12 mouse cellular contexts compared by ENCODE assay signal in the genomic region with DNA sequence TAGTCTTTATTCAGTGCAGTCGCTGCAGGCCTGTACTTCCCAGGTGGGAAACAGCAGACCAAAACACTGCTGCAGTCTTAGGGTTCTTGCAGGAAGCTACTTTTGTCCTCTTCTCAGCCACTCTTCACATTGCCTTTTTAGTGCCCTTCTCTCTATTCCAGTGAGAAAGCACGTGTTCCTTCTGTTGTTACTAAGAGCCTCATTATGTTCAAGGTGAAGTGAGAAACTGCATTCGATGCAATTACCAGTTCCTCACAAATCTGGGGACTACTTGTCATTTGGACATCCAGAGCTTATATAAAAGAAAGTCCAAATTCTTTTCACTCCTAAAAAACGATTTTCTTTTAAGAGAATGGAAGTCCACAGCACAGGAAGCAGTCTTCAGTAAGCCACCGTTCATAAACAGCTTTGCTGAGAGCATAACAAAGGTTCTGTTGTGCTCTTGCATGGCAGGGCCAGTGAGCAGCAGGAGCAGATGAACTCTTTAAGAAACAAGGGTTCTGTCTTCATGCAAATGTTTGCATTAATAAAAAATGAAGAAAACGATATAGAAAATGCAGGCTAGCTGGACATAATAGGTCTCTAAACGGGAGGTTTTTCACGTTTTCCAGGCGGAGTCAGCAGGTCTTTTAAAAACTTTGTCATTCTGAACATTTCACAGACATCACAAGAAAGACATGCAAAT. TPM values are rescaled to one million over a fixed set of nuclear protein-coding genes. Genes with fewer than 3 reads are reported as not detected.
DNase-seq lines count a peak whose midpoint lies in the region; ATAC-seq and TF ChIP-seq lines count a peak whose summit lies in the region.
"Had no signal": no experiment of that assay in that cellular context is flagged by ENCODE, and none has a peak within 500 bp of the region (broad histone marks: within the 10 kb centered on the region; RNA-seq: fewer than 3 reads in every experiment).

No protein-coding gene starts in this region.

- H3K9me3 ChIP-seq in heart, embryonic 12.5 days (replicated peaks) = no peaks in the 10 kb centered on the region
- H3K9me3 ChIP-seq in forebrain, embryonic 15.5 days = no peaks in the 10 kb centered on the region
- H3K9me3 ChIP-seq in midbrain, embryonic 13.5 days = no peaks in the 10 kb centered on the region
- H3K9me3 ChIP-seq: embryonic facial prominence, embryonic 15.5 days had no signal

- intact Hi-C loops in heart, postnatal 14 days (cut with DNase I) = no loop called here

- no peak overlapping the region for H3K4me3 ChIP-seq in heart, embryonic 12.5 days
- H3K4me3 ChIP-seq in forebrain, embryonic 15.5 days = no peak overlapping the region
- 0 out of 2 replicates have a peak overlapping the region, but pooled peaks have one; percentile 0 for H3K4me3 ChIP-seq in midbrain, embryonic 13.5 days (replicated peaks)
- H3K4me3 ChIP-seq in lung, adult 2 months (replicated peaks; ENCODE audit: extremely low read depth, low read depth, low read length) = no peak overlapping the region
- H3K4me3 ChIP-seq: embryonic facial prominence, embryonic 15.5 days had no signal

- peaks cover 35% of the 10 kb centered on the region for H3K4me1 ChIP-seq in heart, embryonic 12.5 days (replicated peaks)
- peaks cover 27% of the 10 kb centered on the region for H3K4me1 ChIP-seq in forebrain, embryonic 15.5 days
- peaks cover 34% of the 10 kb centered on the region for H3K4me1 ChIP-seq in midbrain, embryonic 13.5 days (replicated peaks)
- peaks cover 2% of the 10 kb centered on the region; the same call in 1 of the 2 replicates for H3K4me1 ChIP-seq in lung, adult 2 months (ENCODE audit: control insufficient read depth, insufficient read depth, low read length)

- no peak for DNase-seq in heart, postnatal 14 days
- DNase-seq in brain, embryonic 14.5 days (ENCODE audit: low read depth) = peak; percentile 86
- no peak for DNase-seq in thymus, postnatal 36 days
- no peak for DNase-seq in right cerebral cortex, postnatal 14 days
- no peak for DNase-seq in lung, adult 2 months
- DNase-seq: B cell, adult 2 months; right cerebral cortex, postnatal 25 days had no signal

- 40% methylated on average over 9 of the region's 9 CpGs for WGBS in heart, embryonic 12.5 days
- 2% methylated on average over 9 of the region's 9 CpGs for WGBS in forebrain, embryonic 15.5 days
- 4% methylated on average over 9 of the region's 9 CpGs for WGBS in midbrain, embryonic 13.5 days
- WGBS in lung, adult 2 months = 42% methylated on average over 9 of the region's 9 CpGs

- TF ChIP-seq CTCF in brain, embryonic 14.5 days (IDR thresholded peaks at IDR 0.05; ENCODE audit: borderline replicate concordance, extremely low read depth, insufficient read depth, insufficient read length) = no peak
- no peak for TF ChIP-seq CTCF in lung, adult 2 months (IDR thresholded peaks at IDR 0.05; ENCODE audit: insufficient read depth, low read length)

- H3K9ac ChIP-seq in heart, embryonic 12.5 days = no peak overlapping the region
- H3K9ac ChIP-seq in forebrain, embryonic 15.5 days (replicated peaks) = no peak overlapping the region
- peak overlapping the region; percentile 2; the same call in 1 of the 2 replicates for H3K9ac ChIP-seq in midbrain, embryonic 13.5 days (replicated peaks)
- H3K9ac ChIP-seq: embryonic facial prominence, embryonic 15.5 days had no signal

- no peaks in the 10 kb centered on the region for H3K36me3 ChIP-seq in heart, embryonic 12.5 days
- no peaks in the 10 kb centered on the region for H3K36me3 ChIP-seq in forebrain, embryonic 15.5 days
- H3K36me3 ChIP-seq in midbrain, embryonic 13.5 days = 0 out of 2 replicates have a peak, but pooled peaks cover 5% of the 10 kb centered on the region
- H3K36me3 ChIP-seq: embryonic facial prominence, embryonic 15.5 days had no signal

- H3K27ac ChIP-seq in heart, embryonic 12.5 days (ENCODE audit: poor library complexity, severe bottlenecking) = peak overlapping the region; percentile 39; the same call in 1 of the 2 replicates
- H3K27ac ChIP-seq in forebrain, embryonic 15.5 days (replicated peaks) = peak overlapping the region; percentile 72
- H3K27ac ChIP-seq in midbrain, embryonic 13.5 days = peak overlapping the region; percentile 78
- H3K27ac ChIP-seq: embryonic facial prominence, embryonic 15.5 days had no signal

- ATAC-seq in heart, embryonic 12.5 days (ENCODE audit: insufficient number of reproducible peaks, low FRiP score) = no peak
- peak; percentile 82 for ATAC-seq in forebrain, embryonic 15.5 days (replicated peaks)
- peak; percentile 90 for ATAC-seq in midbrain, embryonic 13.5 days
- ATAC-seq: Patski had no signal

- TF ChIP-seq POLR2A in brain, embryonic 14.5 days (IDR thresholded peaks at IDR 0.05; ENCODE audit: borderline replicate concordance, extremely low read depth, insufficient read depth, insufficient read length, poor library complexity, severe bottlenecking) = no peak
- TF ChIP-seq POLR2A in lung, adult 2 months (IDR thresholded peaks at IDR 0.05; ENCODE audit: borderline replicate concordance, extremely low read depth, low read depth, low read length) = no peak

- peak overlapping the region; percentile 23; the same call in 1 of the 2 replicates for H3K4me2 ChIP-seq in heart, embryonic 12.5 days
- H3K4me2 ChIP-seq in forebrain, embryonic 15.5 days (replicated peaks) = peak overlapping the region; percentile 13
- H3K4me2 ChIP-seq in midbrain, embryonic 13.5 days (replicated peaks) = peak overlapping the region; percentile 35
- H3K4me2 ChIP-seq: embryonic facial prominence, embryonic 15.5 days had no signal

- H3K27me3 ChIP-seq in heart, embryonic 12.5 days (replicated peaks) = no peaks in the 10 kb centered on the region
- no peaks in the 10 kb centered on the region for H3K27me3 ChIP-seq in forebrain, embryonic 15.5 days
- no peaks in the 10 kb centered on the region for H3K27me3 ChIP-seq in midbrain, embryonic 13.5 days
- H3K27me3 ChIP-seq: embryonic facial prominence, embryonic 15.5 days; Patski had no signal

RNA-seq across cellular contexts. Expression of a gene that starts 14.4 kb away (rescaled TPM):
- polyA plus RNA-seq in heart, embryonic 12.5 days (2016; fragmentation: Nextera tagmentation; extraction: Ambion mirVana) = 35.7 and 40.1 TPM in 2 replicates
- 10 to 100 TPM; 10.5 to 12.0 TPM for total RNA-seq in heart, postnatal 14 days (2021)
- polyA plus RNA-seq in brain, embryonic 14.5 days (2012; rRNA removed) = 82.7 and 86.3 TPM in 2 replicates
- 159 and 168 TPM in 2 replicates for polyA plus RNA-seq in forebrain, embryonic 15.5 days (2015; fragmentation: Nextera tagmentation; extraction: Ambion mirVana)
- 147 and 165 TPM in 2 replicates for polyA plus RNA-seq in midbrain, embryonic 13.5 days (2015; fragmentation: Nextera tagmentation; extraction: Ambion mirVana)
- polyA plus RNA-seq in lung, adult 2 months (2012; rRNA removed) = 19.2 and 27.0 TPM in 2 replicates

RNA-seq across cellular contexts. Expression of a gene that starts 27.3 kb away (rescaled TPM):
- 4.4 and 4.9 TPM in 2 replicates for polyA plus RNA-seq in heart, embryonic 12.5 days (2016; fragmentation: Nextera tagmentation; extraction: Ambion mirVana)
- 10 to 100 TPM; 11.1 to 13.3 TPM for total RNA-seq in heart, postnatal 14 days (2021)
- 9.0 and 12.4 TPM in 2 replicates for polyA plus RNA-seq in brain, embryonic 14.5 days (2012; rRNA removed)
- polyA plus RNA-seq in forebrain, embryonic 15.5 days (2015; fragmentation: Nextera tagmentation; extraction: Ambion mirVana) = 6.0 and 6.8 TPM in 2 replicates
- polyA plus RNA-seq in midbrain, embryonic 13.5 days (2015; fragmentation: Nextera tagmentation; extraction: Ambion mirVana) = 7.1 and 10.2 TPM in 2 replicates
- 47.6 and 55.6 TPM in 2 replicates for polyA plus RNA-seq in lung, adult 2 months (2012; rRNA removed)
